Mouse (Mus musculus): ENCODE results near the gene Depp1. TPM values are rescaled to one million over a fixed set of nuclear protein-coding genes. Genes with fewer than 3 reads are reported as not detected.

Gene Depp1
- polyA plus RNA-seq, 2 experiments = 13.8 to 27.7 TPM

GRCm38 (mm10) chr6:116637496-116637895 lies 12.9 kb upstream of the Depp1 start:
- no peak overlapping the region for H3K27ac ChIP-seq (replicated peaks; ENCODE audit: low read depth, low read length)
- ATAC-seq (ENCODE audit: low FRiP score, low read depth) (no peak), DNase-seq (ENCODE audit: low spot score) (no peak)
- no peaks in the 10 kb centered on the region for H3K36me3 ChIP-seq (ENCODE audit: control insufficient read depth, insufficient read depth, low read length)
- no peaks in the 10 kb centered on the region for H3K4me1 ChIP-seq (ENCODE audit: control insufficient read depth, insufficient read depth, low read length)
- no peaks in the 10 kb centered on the region for H3K27me3 ChIP-seq (ENCODE audit: control insufficient read depth, insufficient read depth, low read length)
- no peaks in the 10 kb centered on the region for H3K9me3 ChIP-seq (ENCODE audit: control insufficient read depth, low read length)
- no peak overlapping the region for H3K9ac ChIP-seq (ENCODE audit: low read depth, low read length, severe bottlenecking)
- no peak overlapping the region for H3K4me3 ChIP-seq (replicated peaks; ENCODE audit: low read length)
- TF ChIP-seq POLR2A (IDR thresholded peaks at IDR 0.05; ENCODE audit: borderline replicate concordance, extremely low read depth, insufficient read depth, insufficient read length) = no peak
- no peak overlapping the region for H3K4me2 ChIP-seq (replicated peaks; ENCODE audit: low read depth, low read length, severe bottlenecking)
- WGBS = 89% methylated on average over 5 of the region's 5 CpGs

- Histone ChIP-seq H3K9me3 (ENCODE audit: control insufficient read depth, low read length) (no peaks in the 10 kb centered on the region), H3K27me3 (ENCODE audit: control insufficient read depth, insufficient read depth, low read length) (no peaks in the 10 kb centered on the region), H3K9ac (ENCODE audit: low read depth, low read length, severe bottlenecking) (no peak overlapping the region), H3K27ac (replicated peaks; ENCODE audit: low read depth, low read length) (no peak overlapping the region), H3K4me1 (ENCODE audit: control insufficient read depth, insufficient read depth, low read length) (no peaks in the 10 kb centered on the region), H3K36me3 (ENCODE audit: control insufficient read depth, insufficient read depth, low read length) (no peaks in the 10 kb centered on the region), H3K4me3 (replicated peaks; ENCODE audit: low read length) (no peak overlapping the region), H3K4me2 (replicated peaks; ENCODE audit: low read depth, low read length, severe bottlenecking) (no peak overlapping the region)
- DNase-seq (ENCODE audit: low spot score) (no peak), ATAC-seq (ENCODE audit: low FRiP score, low read depth) (no peak)
- WGBS = 71% methylated on average over 2 of the region's 2 CpGs
- TF ChIP-seq POLR2A (IDR thresholded peaks at IDR 0.05; ENCODE audit: borderline replicate concordance, extremely low read depth, insufficient read depth, insufficient read length) = no peak
These were observed 11.5 kb upstream of the Depp1 start for GRCm38 (mm10) chr6:116638871-116639270.

GRCm38 (mm10) chr6:116639663-116640062 lies 10.7 kb upstream of the Depp1 start:
- Histone ChIP-seq H3K4me2 (replicated peaks; ENCODE audit: low read depth, low read length, severe bottlenecking) (no peak overlapping the region), H3K36me3 (ENCODE audit: control insufficient read depth, insufficient read depth, low read length) (no peaks in the 10 kb centered on the region), H3K9me3 (ENCODE audit: control insufficient read depth, low read length) (no peaks in the 10 kb centered on the region), H3K4me3 (replicated peaks; ENCODE audit: low read length) (no peak overlapping the region), H3K27me3 (ENCODE audit: control insufficient read depth, insufficient read depth, low read length) (no peaks in the 10 kb centered on the region), H3K27ac (replicated peaks; ENCODE audit: low read depth, low read length) (no peak overlapping the region), H3K4me1 (ENCODE audit: control insufficient read depth, insufficient read depth, low read length) (no peaks in the 10 kb centered on the region), H3K9ac (ENCODE audit: low read depth, low read length, severe bottlenecking) (no peak overlapping the region)
- 86% methylated on average over 2 of the region's 2 CpGs for WGBS
- ATAC-seq (ENCODE audit: low FRiP score, low read depth) = no peak
- TF ChIP-seq POLR2A (IDR thresholded peaks at IDR 0.05; ENCODE audit: borderline replicate concordance, extremely low read depth, insufficient read depth, insufficient read length) = no peak
- no peak for DNase-seq (ENCODE audit: low spot score)

GRCm38 (mm10) chr6:116642942-116643341 lies 7.5 kb upstream of the Depp1 start:
- no peak for TF ChIP-seq POLR2A (IDR thresholded peaks at IDR 0.05; ENCODE audit: borderline replicate concordance, extremely low read depth, insufficient read depth, insufficient read length)
- Histone ChIP-seq H3K4me1 (ENCODE audit: control insufficient read depth, insufficient read depth, low read length) (no peaks in the 10 kb centered on the region), H3K36me3 (ENCODE audit: control insufficient read depth, insufficient read depth, low read length) (no peaks in the 10 kb centered on the region), H3K9ac (ENCODE audit: low read depth, low read length, severe bottlenecking) (no peak overlapping the region), H3K4me3 (replicated peaks; ENCODE audit: low read length) (no peak overlapping the region), H3K4me2 (replicated peaks; ENCODE audit: low read depth, low read length, severe bottlenecking) (no peak overlapping the region), H3K27me3 (ENCODE audit: control insufficient read depth, insufficient read depth, low read length) (no peaks in the 10 kb centered on the region), H3K27ac (replicated peaks; ENCODE audit: low read depth, low read length) (no peak overlapping the region), H3K9me3 (ENCODE audit: control insufficient read depth, low read length) (no peaks in the 10 kb centered on the region)
- WGBS = 71% methylated on average over 11 of the region's 11 CpGs
- ATAC-seq (ENCODE audit: low FRiP score, low read depth) (no peak), DNase-seq (ENCODE audit: low spot score) (no peak)

GRCm38 (mm10) chr6:116643881-116644280 lies 6.5 kb upstream of the Depp1 start:
- Histone ChIP-seq H3K9me3 (ENCODE audit: control insufficient read depth, low read length) (no peaks in the 10 kb centered on the region), H3K4me1 (ENCODE audit: control insufficient read depth, insufficient read depth, low read length) (no peaks in the 10 kb centered on the region), H3K36me3 (ENCODE audit: control insufficient read depth, insufficient read depth, low read length) (no peaks in the 10 kb centered on the region), H3K27me3 (ENCODE audit: control insufficient read depth, insufficient read depth, low read length) (no peaks in the 10 kb centered on the region), H3K9ac (ENCODE audit: low read depth, low read length, severe bottlenecking) (no peak overlapping the region), H3K27ac (replicated peaks; ENCODE audit: low read depth, low read length) (no peak overlapping the region), H3K4me2 (replicated peaks; ENCODE audit: low read depth, low read length, severe bottlenecking) (no peak overlapping the region), H3K4me3 (replicated peaks; ENCODE audit: low read length) (no peak overlapping the region)
- no peak for TF ChIP-seq POLR2A (IDR thresholded peaks at IDR 0.05; ENCODE audit: borderline replicate concordance, extremely low read depth, insufficient read depth, insufficient read length)
- WGBS = 73% methylated on average over 4 of the region's 4 CpGs
- no peak for DNase-seq (ENCODE audit: low spot score)
- ATAC-seq (ENCODE audit: low FRiP score, low read depth) = no peak

- Histone ChIP-seq H3K4me3 (replicated peaks; ENCODE audit: low read length) (no peak overlapping the region), H3K9me3 (ENCODE audit: control insufficient read depth, low read length) (no peaks in the 10 kb centered on the region), H3K36me3 (ENCODE audit: control insufficient read depth, insufficient read depth, low read length) (no peaks in the 10 kb centered on the region), H3K27ac (replicated peaks; ENCODE audit: low read depth, low read length) (no peak overlapping the region), H3K27me3 (ENCODE audit: control insufficient read depth, insufficient read depth, low read length) (no peaks in the 10 kb centered on the region), H3K4me2 (replicated peaks; ENCODE audit: low read depth, low read length, severe bottlenecking) (no peak overlapping the region), H3K4me1 (ENCODE audit: control insufficient read depth, insufficient read depth, low read length) (no peaks in the 10 kb centered on the region), H3K9ac (ENCODE audit: low read depth, low read length, severe bottlenecking) (no peak overlapping the region)
- 53% methylated on average over 3 of the region's 3 CpGs for WGBS
- DNase-seq (ENCODE audit: low spot score) = no peak
- TF ChIP-seq POLR2A (IDR thresholded peaks at IDR 0.05; ENCODE audit: borderline replicate concordance, extremely low read depth, insufficient read depth, insufficient read length) = no peak
- ATAC-seq (ENCODE audit: low FRiP score, low read depth) = no peak
These were observed 6.1 kb upstream of the Depp1 start for GRCm38 (mm10) chr6:116644335-116644734.

All from limb, embryonic 14.5 days (tissue).